Mouse (Mus musculus) brain, embryonic 18.5 days (tissue): ENCODE measurements at regions not wholly inside any gene's neighbourhood (a gene's known extent, or its start where the extent isn't known, plus 50 kb on each side); places are given as distances from the start of the nearest gene placed in this dataset.

Experiments
- DNase-seq: peaks from one replicate; pipeline ENCODE4 v3.0.0-alpha.2; 2012; ENCODE audit warnings: low read depth, low spot score

GRCm38 (mm10) chr8:27677143-27678106 lies 230.0 kb downstream of the Poteg start:
- DNase-seq = peak; percentile 34

DNA sequence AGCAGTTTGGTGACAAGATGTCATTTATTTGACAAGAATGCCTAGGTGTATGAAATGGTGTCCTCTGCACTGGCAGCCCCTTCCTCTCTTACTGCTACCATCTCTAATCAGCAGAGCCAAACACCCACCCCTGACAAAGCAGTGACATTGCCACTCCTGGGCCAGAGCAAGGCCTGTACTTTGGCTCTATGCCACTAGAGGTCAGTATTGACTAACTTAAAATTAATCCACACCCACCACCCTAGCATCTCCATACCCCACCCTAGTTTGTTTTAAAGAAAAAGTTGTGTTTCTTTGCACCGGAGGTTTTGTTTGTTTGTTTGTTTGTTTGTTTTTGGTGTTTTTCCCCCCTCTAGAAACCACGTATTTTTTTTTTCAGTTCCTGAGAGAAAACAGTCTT lies 231.7 kb downstream of the Poteg start:
- no peak for DNase-seq

DNA sequence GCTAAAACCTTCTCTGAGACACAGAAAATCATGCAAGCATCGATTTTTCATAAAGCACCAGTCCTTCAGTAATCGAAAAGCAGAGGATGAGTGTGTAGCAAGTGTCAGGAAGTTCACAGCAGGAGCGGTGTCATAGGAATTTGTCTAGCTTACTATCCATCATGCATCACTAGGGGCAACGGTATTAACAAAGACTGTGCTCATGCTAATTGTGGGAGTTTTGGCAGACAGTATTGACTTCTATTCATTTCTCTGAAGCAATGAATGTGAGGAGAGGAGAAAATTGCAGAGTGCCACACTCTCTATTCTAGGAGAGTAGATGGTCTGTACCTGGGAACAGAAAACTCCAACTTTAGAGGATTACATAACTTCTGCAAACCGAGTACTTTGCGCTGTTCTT lies 274.5 kb downstream of the Poteg start:
- DNase-seq = no peak

- DNase-seq = no peak
These were observed 322.8 kb downstream of the Poteg start for GRCm38 (mm10) chr8:27770296-27770695.

DNA sequence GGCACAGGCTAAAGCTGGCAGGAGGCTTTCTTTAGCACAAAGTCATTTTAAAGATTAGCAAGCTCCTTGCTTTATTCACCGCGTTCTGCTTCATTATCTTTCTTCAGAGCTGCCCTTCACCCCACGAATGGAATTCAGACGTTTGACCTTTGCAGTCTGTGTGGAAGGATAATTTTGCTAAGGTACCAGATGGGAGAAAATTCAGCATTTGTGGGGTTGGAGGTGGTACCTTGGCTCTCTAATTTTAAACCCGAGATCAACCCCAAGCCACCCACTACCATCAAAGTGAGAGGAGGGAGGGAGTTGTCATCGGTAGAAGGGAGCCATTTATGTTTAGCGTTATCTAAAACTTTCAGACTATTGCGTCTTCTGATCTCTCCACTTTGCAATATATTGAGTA lies 323.3 kb downstream of the Poteg start:
- DNase-seq = no peak

DNA sequence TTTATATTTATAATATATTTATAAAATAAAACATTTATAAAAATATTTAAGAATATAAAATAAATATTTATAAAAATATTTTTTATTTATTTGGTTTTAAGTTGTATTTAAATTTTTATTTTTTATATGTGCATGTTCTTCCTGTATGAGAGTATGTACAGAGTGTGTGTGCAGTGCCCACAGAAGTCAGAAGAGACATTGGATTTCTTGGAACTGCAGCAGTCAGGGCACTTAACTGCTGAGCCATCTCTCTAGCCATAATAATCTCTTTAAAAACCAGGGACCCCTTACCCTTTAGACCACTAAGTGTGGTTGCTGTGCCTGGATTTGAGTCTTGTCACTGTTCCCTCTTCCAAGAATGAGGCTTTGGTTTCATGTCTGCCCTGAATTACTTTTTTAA lies 323.8 kb downstream of the Poteg start:
- DNase-seq = no peak

GRCm38 (mm10) chr8:27778982-27779381 lies 331.5 kb downstream of the Poteg start:
- DNase-seq = no peak
